Mouse (Mus musculus) adipocyte (in vitro differentiated cells): ENCODE results near the gene Gm8890.
"Not testable (repeated sequence)": the region's sequence is repeated elsewhere in the genome, so short reads cannot be mapped to it uniquely, and the experiment has no call there.

ENCODE experiments used
- DNase-seq: peaks from one replicate; pipeline ENCODE4 v3.0.0-alpha.2; 2016; ENCODE audit warnings: low spot score

Gene Gm8890

GRCm38 (mm10) chr5:11255733-11256132, at the start of gene Gm8890:
TSS of gene Gm8890 (plus strand) at chr5:11256033.
- not testable (repeated sequence) for DNase-seq

- DNase-seq = not testable (repeated sequence)
These were observed 388 bp downstream of the Gm8890 start for GRCm38 (mm10) chr5:11256221-11256620.
